Mouse (Mus musculus) inflammation-experienced regulatory T-cells, adult 6 months (primary cell): ENCODE measurements at regions not wholly inside any gene's neighbourhood (a gene's known extent, or its start where the extent isn't known, plus 50 kb on each side); places are given as distances from the start of the nearest gene placed in this dataset.

Experiments used
- ATAC-seq: one replicate; pipeline ENCODE4 v1.8.0; 2017

GRCm38 (mm10) chr2:75064406-75065115 is 239.0 kb downstream of the Mtx2 start:
- no peak for ATAC-seq

GRCm38 (mm10) chr2:75065304-75065703 is 239.7 kb downstream of the Mtx2 start:
- no peak for ATAC-seq

- ATAC-seq = no peak
Measured at GRCm38 (mm10) chr2:75069321-75069720, 243.7 kb downstream of the Mtx2 start.

- ATAC-seq = no peak
Measured at GRCm38 (mm10) chr2:75072021-75072420, 246.4 kb downstream of the Mtx2 start.

- ATAC-seq = no peak
Measured at GRCm38 (mm10) chr2:75072471-75072870, 246.9 kb downstream of the Mtx2 start.

GRCm38 (mm10) chr2:75073178-75073577 is 247.6 kb downstream of the Mtx2 start:
- ATAC-seq = no peak

GRCm38 (mm10) chr2:75087164-75087563 is 261.6 kb downstream of the Mtx2 start:
- ATAC-seq = no peak

GRCm38 (mm10) chr2:75089186-75089585 is 263.6 kb downstream of the Mtx2 start:
- no peak for ATAC-seq

- ATAC-seq = no peak
Measured at GRCm38 (mm10) chr2:75089616-75090015, 264.0 kb downstream of the Mtx2 start.

- no peak for ATAC-seq
Measured at GRCm38 (mm10) chr2:75090439-75090838, 264.8 kb downstream of the Mtx2 start.

GRCm38 (mm10) chr2:75101501-75101900 is 275.9 kb downstream of the Mtx2 start:
- no peak for ATAC-seq

GRCm38 (mm10) chr2:75112751-75113150 is 287.1 kb downstream of the Mtx2 start:
- no peak for ATAC-seq

GRCm38 (mm10) chr2:75114375-75114774 is 288.8 kb downstream of the Mtx2 start:
- ATAC-seq = no peak

GRCm38 (mm10) chr2:75118348-75118926 is 292.8 kb downstream of the Mtx2 start:
- no peak for ATAC-seq

GRCm38 (mm10) chr2:75119599-75119998 is 294.0 kb downstream of the Mtx2 start:
- ATAC-seq = no peak

GRCm38 (mm10) chr2:75133298-75134080 is 307.9 kb downstream of the Mtx2 start:
- no peak for ATAC-seq

- no peak for ATAC-seq
Measured at GRCm38 (mm10) chr2:75136618-75137017, 311.0 kb downstream of the Mtx2 start.

GRCm38 (mm10) chr2:75137133-75137982 is 311.8 kb downstream of the Mtx2 start:
- no peak for ATAC-seq

GRCm38 (mm10) chr2:75137983-75138745 is 312.6 kb downstream of the Mtx2 start:
- no peak for ATAC-seq

- ATAC-seq = no peak
Measured at GRCm38 (mm10) chr2:75138746-75139060, 313.1 kb downstream of the Mtx2 start.

- no peak for ATAC-seq
Measured at GRCm38 (mm10) chr2:75139544-75139943, 313.9 kb downstream of the Mtx2 start.

- ATAC-seq = no peak
Measured at GRCm38 (mm10) chr2:75142675-75143074, 317.1 kb downstream of the Mtx2 start.
